ENCODE assay signal across 8 mouse cellular contexts in genomic region chr11:89544856-89545817, GRCm38 (mm10).
DNase-seq lines count a peak whose midpoint lies in the region; ATAC-seq and TF ChIP-seq lines count a peak whose summit lies in the region.

No protein-coding gene starts in this region.

- H3K36me3 ChIP-seq in heart, embryonic 12.5 days, result no peaks in the 10 kb centered on the region
- no peaks in the 10 kb centered on the region for H3K36me3 ChIP-seq in forebrain, postnatal 0 days (ENCODE audit: insufficient read depth)

- TF ChIP-seq CTCF in brain, embryonic 14.5 days (IDR thresholded peaks at IDR 0.05; ENCODE audit: borderline replicate concordance, extremely low read depth, insufficient read depth, insufficient read length), result no peak
- TF ChIP-seq CTCF in forebrain, postnatal 0 days (IDR thresholded peaks at IDR 0.05; ENCODE audit: low read depth), result no peak

- TF ChIP-seq POLR2A in brain, embryonic 14.5 days (IDR thresholded peaks at IDR 0.05; ENCODE audit: borderline replicate concordance, extremely low read depth, insufficient read depth, insufficient read length, poor library complexity, severe bottlenecking), result no peak

- H3K27ac ChIP-seq in heart, embryonic 12.5 days (ENCODE audit: poor library complexity, severe bottlenecking), result no peak overlapping the region
- no peak overlapping the region for H3K27ac ChIP-seq in forebrain, postnatal 0 days (ENCODE audit: low read depth, low read length)

- 3% methylated on average over 29 of the region's 29 CpGs for WGBS in heart, embryonic 12.5 days
- WGBS in forebrain, postnatal 0 days, result 4% methylated on average over 29 of the region's 29 CpGs

- no peaks in the 10 kb centered on the region for H3K27me3 ChIP-seq in heart, embryonic 12.5 days (replicated peaks)
- no peaks in the 10 kb centered on the region for H3K27me3 ChIP-seq in forebrain, postnatal 0 days (ENCODE audit: insufficient read depth, low read length)

- ATAC-seq in heart, embryonic 12.5 days (ENCODE audit: insufficient number of reproducible peaks, low FRiP score), result no peak
- ATAC-seq in forebrain, postnatal 0 days, result no peak

- peak overlapping the region; percentile 33 for H3K4me3 ChIP-seq in heart, embryonic 12.5 days
- peak overlapping the region; percentile 4; the same call in 1 of the 2 replicates for H3K4me3 ChIP-seq in forebrain, postnatal 0 days (ENCODE audit: low read depth, low read length)

- H3K4me2 ChIP-seq in heart, embryonic 12.5 days, result peak overlapping the region; percentile 64
- H3K4me2 ChIP-seq in forebrain, postnatal 0 days (ENCODE audit: low read depth), result peak overlapping the region; percentile 40

- H3K9ac ChIP-seq in heart, embryonic 12.5 days, result 0 out of 2 replicates have a peak overlapping the region, but pooled peaks have one; percentile 13
- H3K9ac ChIP-seq in forebrain, postnatal 0 days, result no peak overlapping the region

- 0 out of 2 replicates have a peak, but pooled peaks cover 3% of the 10 kb centered on the region for H3K9me3 ChIP-seq in heart, embryonic 12.5 days (replicated peaks)
- peaks cover 4% of the 10 kb centered on the region; the same call in 1 of the 2 replicates for H3K9me3 ChIP-seq in forebrain, postnatal 0 days (ENCODE audit: low read length)

- peaks cover 6% of the 10 kb centered on the region; the same call in 1 of the 2 replicates for H3K4me1 ChIP-seq in heart, embryonic 12.5 days (replicated peaks)
- no peaks in the 10 kb centered on the region for H3K4me1 ChIP-seq in forebrain, postnatal 0 days (ENCODE audit: insufficient read depth)

- no peak for DNase-seq in heart, adult 18-20 months
- DNase-seq in brain, embryonic 14.5 days (ENCODE audit: low read depth), result peak; percentile 77
- DNase-seq in forebrain, postnatal 0 days, result peak; percentile 26
- DNase-seq in lung, postnatal 14 days, result peak; percentile 6
- peak; percentile 7 for DNase-seq in yolk sac, embryonic 10.5 days (ENCODE audit: low spot score)
- no peak for DNase-seq in right cerebral cortex, postnatal 14 days
- DNase-seq in spleen, postnatal 14 days (ENCODE audit: low spot score in 2 of 2), result no peak

Comparison
In these comparisons a context has a peak if more than half of its experiments do, and no peak if none do; other contexts are left out.
1. DNase-seq: peak in brain, embryonic 14.5 days (single experiment), forebrain, postnatal 0 days (single experiment), lung, postnatal 14 days (single experiment) and yolk sac, embryonic 10.5 days (single experiment); none in heart, adult 18-20 months (0 of 2), right cerebral cortex, postnatal 14 days (single experiment) and spleen, postnatal 14 days (0 of 2).